ENCODE assay signal across 8 mouse cellular contexts in the genomic region with DNA sequence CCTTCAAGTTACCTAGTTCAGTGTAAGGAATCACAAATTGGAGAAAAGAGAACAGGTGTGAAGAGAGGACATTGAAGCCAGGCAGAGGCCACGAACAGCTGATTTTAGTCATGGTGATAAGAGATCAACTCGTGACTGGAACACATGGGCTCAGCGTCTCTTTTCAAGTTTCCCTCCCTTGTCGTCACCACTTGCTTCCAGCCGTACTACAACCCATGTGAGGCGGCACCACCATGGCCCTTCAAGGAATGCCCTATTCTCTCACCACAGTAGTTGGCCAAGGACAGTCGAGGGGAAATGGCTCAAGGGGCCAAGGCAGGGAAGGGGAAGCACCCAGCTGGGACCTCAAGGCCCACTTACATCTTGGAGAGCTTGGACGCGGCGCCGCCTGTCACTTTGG. TPM values are rescaled to one million over a fixed set of nuclear protein-coding genes. Genes with fewer than 3 reads are reported as not detected.
DNase-seq lines count a peak whose midpoint lies in the region; ATAC-seq lines count a peak whose summit lies in the region.

No protein-coding gene starts in this region.

- ATAC-seq in megakaryocyte progenitor cell, adult 5-6 weeks (replicated peaks; ENCODE audit: poor library complexity), result peak; percentile 7; the same call in 1 of the 2 replicates

- DNase-seq in cerebellum, postnatal 10 days, result peak; percentile 34 to 50
- DNase-seq in cerebellum, adult 8-10 months, result no peak
- peak; percentile 74 for DNase-seq in CD4-positive helper T cell, adult 2 months (ENCODE audit: low read depth, low spot score)
- peak; percentile 24 for DNase-seq in embryo, embryonic 9.5 days (ENCODE audit: extremely low spot score)
- DNase-seq in induced T-regulatory cell, adult 2 months (ENCODE audit: low read depth), result peak; percentile 75
- DNase-seq in thymus, postnatal 10 days (ENCODE audit: low spot score in 2 of 2), result peak; percentile 14 to 26
- no peak for DNase-seq in adrenal gland, adult 18-20 months (ENCODE audit: low spot score in 2 of 2)

RNA-seq across cellular contexts. Expression of gene Arpc5l, which starts 0.8 kb away (rescaled TPM):
- 73.3 and 82.6 TPM in 2 replicates for total RNA-seq in megakaryocyte progenitor cell, adult 5-6 weeks (2015)
- 47.8 and 49.6 TPM in 2 replicates for total RNA-seq in megakaryocyte progenitor cell, adult 5-6 weeks (2017)
- 10 to 100 TPM; 82.3 to 82.5 TPM for total RNA-seq in adrenal gland, adult 18-20 months (2021)

RNA-seq across cellular contexts. Expression of gene Rpl35, which starts 1.1 kb away (rescaled TPM):
- 632 and 667 TPM in 2 replicates for total RNA-seq in megakaryocyte progenitor cell, adult 5-6 weeks (2015)
- 1,515 and 1,624 TPM in 2 replicates for total RNA-seq in megakaryocyte progenitor cell, adult 5-6 weeks (2017)
- total RNA-seq in adrenal gland, adult 18-20 months (2021), result 100 to 1,000 TPM; 442 to 451 TPM

RNA-seq across cellular contexts. Expression of gene Wdr38, which starts 7.1 kb away (rescaled TPM):
- total RNA-seq in megakaryocyte progenitor cell, adult 5-6 weeks (2015), result 0.22 TPM in 2 replicates
- total RNA-seq in megakaryocyte progenitor cell, adult 5-6 weeks (2017), result 0.25 and 0.88 TPM in 2 replicates
- total RNA-seq in adrenal gland, adult 18-20 months (2021), result under 1 TPM; 0.53 to 0.61 TPM

Comparison
In these comparisons a context has a peak if more than half of its experiments do, and no peak if none do; other contexts are left out.
1. DNase-seq: peak in cerebellum, postnatal 10 days (2 of 2), CD4-positive helper T cell, adult 2 months (single experiment), embryo, embryonic 9.5 days (single experiment), induced T-regulatory cell, adult 2 months (single experiment) and thymus, postnatal 10 days (2 of 2); none in cerebellum, adult 8-10 months (single experiment) and adrenal gland, adult 18-20 months (0 of 2).